Mouse (Mus musculus) CH12.LX (cell line): ENCODE results near the gene Phex. TPM values are rescaled to one million over a fixed set of nuclear protein-coding genes. Genes with fewer than 3 reads are reported as not detected.

Experiments used
- DNase-seq: peaks from one replicate; pipeline ENCODE4 v3.0.0-alpha.2; 2013; ENCODE audit errors: extremely low read depth
- H3K27ac ChIP-seq: 2 replicates; pipeline ENCODE4 v1.5.1; 2012; ENCODE audit warnings: low read depth, mild to moderate bottlenecking, control low read depth, moderate library complexity; ENCODE audit not compliant: insufficient read depth
- H3K27me3 ChIP-seq: replicated peaks from 2 replicates; pipeline ENCODE3; 2012; ENCODE audit warnings: inconsistent platforms
- H3K36me3 ChIP-seq, 2 experiments: replicated peaks in 1 of 2; 2 replicates each; pipeline versions ENCODE3 to v1.6.1; 2012; ENCODE audit warnings: inconsistent platforms in 1 of 2, low read length in 1 of 2, mild to moderate bottlenecking in 1 of 2, mixed read lengths in 1 of 2, moderate library complexity in 1 of 2; ENCODE audit not compliant: control insufficient read depth in 1 of 2, insufficient read depth in 1 of 2
- H3K4me1 ChIP-seq, 2 experiments: 2 replicates each; pipeline ENCODE4 v1.6.1; 2012; ENCODE audit warnings: inconsistent platforms in 1 of 2, moderate library complexity in 1 of 2; ENCODE audit not compliant: insufficient read depth in 2 of 2, control insufficient read depth in 1 of 2
- H3K4me2 ChIP-seq: 2 replicates; pipeline ENCODE4 v1.6.1; 2012; ENCODE audit warnings: low read depth, mild to moderate bottlenecking, control low read depth; ENCODE audit not compliant: poor library complexity, insufficient read depth, severe bottlenecking
- H3K4me3 ChIP-seq, 3 experiments: fragments of 150-350 bp in 1 of 3; sonication (generic) in 1 of 3; replicated peaks in 1 of 3; 2 replicates each; pipeline versions ENCODE3 to v1.5.1; 2011 to 2012; ENCODE audit warnings: low read depth in 2 of 3, low read length in 2 of 3, mild to moderate bottlenecking in 2 of 3, moderate library complexity in 2 of 3, control low read depth in 1 of 3, improper control_type of control experiment in 1 of 3, inconsistent platforms in 1 of 3, mixed read lengths in 1 of 3; ENCODE audit not compliant: poor library complexity in 1 of 3
- H3K79me2 ChIP-seq: replicated peaks from 2 replicates; pipeline ENCODE4 v1.6.1; 2012; ENCODE audit warnings: mild to moderate bottlenecking, moderate library complexity; ENCODE audit not compliant: control insufficient read depth, poor library complexity, insufficient read depth, severe bottlenecking; ENCODE audit errors: extremely low read depth
- H3K9ac ChIP-seq: 2 replicates; pipeline ENCODE4 v1.6.1; 2012; ENCODE audit warnings: low read depth, mild to moderate bottlenecking, control low read depth, moderate library complexity; ENCODE audit not compliant: insufficient read depth
- H3K9me3 ChIP-seq: replicated peaks from 2 replicates; pipeline ENCODE3; 2012; ENCODE audit warnings: low read length, inconsistent platforms, mixed read lengths
- CHD1 ChIP-seq: IDR thresholded peaks from 2 replicates; pipeline ENCODE4 v1.6.1; 2012; ENCODE audit warnings: low read depth, low read length, improper control_type of control experiment, inconsistent platforms
- CTCF ChIP-seq, 2 experiments: IDR thresholded peaks in 1 of 2; conservative IDR thresholded peaks in 1 of 2; 2 replicates each; pipeline ENCODE4 v1.5.1; 2011 to 2012; ENCODE audit warnings: low read depth in 2 of 2, low read length in 2 of 2, improper control_type of control experiment in 1 of 2, inconsistent platforms in 1 of 2, mild to moderate bottlenecking in 1 of 2, moderate library complexity in 1 of 2
- EP300 ChIP-seq: IDR thresholded peaks from 2 replicates; pipeline ENCODE4 v1.6.1; 2011; ENCODE audit warnings: low read length, improper control_type of control experiment
- HCFC1 ChIP-seq: IDR thresholded peaks from 2 replicates; pipeline ENCODE4 v1.6.1; 2012; ENCODE audit warnings: low read depth, mild to moderate bottlenecking, inconsistent platforms, low read length, improper control_type of control experiment
- JUND ChIP-seq: conservative IDR thresholded peaks from 2 replicates; pipeline ENCODE4 v1.6.1; 2011; ENCODE audit warnings: low read depth, low read length, improper control_type of control experiment
- KAT2A ChIP-seq: IDR thresholded peaks from 2 replicates; pipeline ENCODE4 v1.6.1; 2012; ENCODE audit warnings: low read length, improper control_type of control experiment, inconsistent platforms; ENCODE audit not compliant: insufficient replicate concordance
- MAX ChIP-seq: IDR thresholded peaks from 2 replicates; pipeline ENCODE4 v1.6.1; 2011; ENCODE audit warnings: low read length, improper control_type of control experiment
- MAZ ChIP-seq: IDR thresholded peaks from 2 replicates; pipeline ENCODE4 v1.6.1; 2012; ENCODE audit warnings: low read depth, mild to moderate bottlenecking, inconsistent platforms, low read length, improper control_type of control experiment, moderate library complexity
- MXI1 ChIP-seq: IDR thresholded peaks from 2 replicates; pipeline ENCODE4 v1.6.1; 2011; ENCODE audit warnings: mild to moderate bottlenecking, low read depth, low read length, improper control_type of control experiment
- NELFE ChIP-seq: IDR thresholded peaks from 2 replicates; pipeline ENCODE4 v1.6.1; 2011; ENCODE audit warnings: low read depth, low read length, improper control_type of control experiment
- NRF1 ChIP-seq: IDR thresholded peaks from 2 replicates; pipeline ENCODE4 v1.6.1; 2014; ENCODE audit warnings: low read depth, mild to moderate bottlenecking, inconsistent platforms, low read length, improper control_type of control experiment, moderate library complexity
- PAX5 ChIP-seq: IDR thresholded peaks from 2 replicates; pipeline ENCODE4 v1.6.1; 2012; ENCODE audit warnings: low read length, inconsistent platforms, mixed read lengths
- POLR2A ChIP-seq: IDR thresholded peaks from 2 replicates; pipeline ENCODE4 v1.6.1; 2011; ENCODE audit warnings: low read depth, mild to moderate bottlenecking, improper control_type of control experiment, low read length
- POLR2AphosphoS2 ChIP-seq: IDR thresholded peaks from 2 replicates; pipeline ENCODE4 v1.6.1; 2011; ENCODE audit warnings: low read depth, low read length, improper control_type of control experiment
- RAD21 ChIP-seq: IDR thresholded peaks from 2 replicates; pipeline ENCODE4 v1.6.1; 2011; ENCODE audit warnings: low read depth, mild to moderate bottlenecking, low read length, improper control_type of control experiment, moderate library complexity
- RCOR1 ChIP-seq: conservative IDR thresholded peaks from 2 replicates; pipeline ENCODE4 v1.6.1; 2012; ENCODE audit warnings: low read depth, mild to moderate bottlenecking, inconsistent platforms, low read length, improper control_type of control experiment
- SMC3 ChIP-seq: IDR thresholded peaks from 2 replicates; pipeline ENCODE4 v1.6.1; 2011; ENCODE audit warnings: low read depth, low read length, improper control_type of control experiment
- TBP ChIP-seq: conservative IDR thresholded peaks from 2 replicates; pipeline ENCODE4 v1.6.1; 2011; ENCODE audit warnings: low read depth, low read length, improper control_type of control experiment
- TCF12 ChIP-seq: IDR thresholded peaks from 2 replicates; pipeline ENCODE4 v1.6.1; 2014; ENCODE audit warnings: low read depth, mild to moderate bottlenecking, inconsistent platforms, low read length, improper control_type of control experiment
- UBTF ChIP-seq: IDR thresholded peaks from 2 replicates; pipeline ENCODE4 v1.6.1; 2012; ENCODE audit warnings: low read depth, mild to moderate bottlenecking, inconsistent platforms, low read length, improper control_type of control experiment, moderate library complexity
- USF1 ChIP-seq: IDR thresholded peaks from 2 replicates; pipeline ENCODE4 v1.6.1; 2014; ENCODE audit warnings: low read depth, mild to moderate bottlenecking, inconsistent platforms, low read length, improper control_type of control experiment
- USF2 ChIP-seq: conservative IDR thresholded peaks from 2 replicates; pipeline ENCODE4 v1.6.1; 2011; ENCODE audit warnings: low read depth, low read length, improper control_type of control experiment
- ZKSCAN1 ChIP-seq: IDR thresholded peaks from 2 replicates; pipeline ENCODE4 v1.6.1; 2012; ENCODE audit warnings: low read depth, inconsistent platforms, low read length, improper control_type of control experiment, borderline replicate concordance
- ZMIZ1 ChIP-seq: IDR thresholded peaks from 2 replicates; pipeline ENCODE4 v1.6.1; 2012; ENCODE audit warnings: low read depth, mild to moderate bottlenecking, inconsistent platforms, low read length, improper control_type of control experiment
- dilution Hi-C: fragments of 300-500 bp; cut with MboI; formaldehyde crosslinking; loops from 2 replicates; pipeline ENCODE4 v1.14.3; 2020; ENCODE audit warnings: low sequenced_read_pairs; ENCODE audit not compliant: extremely low pct_unique_long_range_greater_than_20kb, extremely low pct_ligation_motif_present
- in situ Hi-C: fragments of 300-500 bp; cut with MboI; formaldehyde crosslinking; loops from 3 replicates; pipeline ENCODE4 v1.14.3; 2019; ENCODE audit warnings: low sequenced_read_pairs, low pct_ligation_motif_present, low pct_unique_long_range_greater_than_20kb, mixed read lengths
- polyA plus RNA-seq: library from polyadenylated mRNA; unstranded; fragments of >175 nt; gene quantifications from 2 replicates; pipeline ENCODE4 v1.2.1, GENCODE M21; 2012; ENCODE audit warnings: low read depth; ENCODE audit not compliant: insufficient read length
- total RNA-seq, 2 experiments: library from RNA; depleted of rRNA; stranded (reverse); fragments of 300-350 nt in 1 of 2; fragments of >200 nt in 1 of 2; gene quantifications; 2 replicates each; pipeline ENCODE4 v1.2.3; 2012 to 2014

Phex gene
- total and polyA plus RNA-seq, 3 experiments = 0.07 to 0.17 (median 0.09) TPM

GRCm38 (mm10) chrX:157387025-157387424, 28.1 kb downstream of the Phex start:
- in situ Hi-C loops = no loop called here
- H3K9ac ChIP-seq = no peak overlapping the region
- no peaks in the 10 kb centered on the region for H3K27me3 ChIP-seq
- H3K36me3 ChIP-seq = no peaks in the 10 kb centered on the region
- no peaks in the 10 kb centered on the region for H3K79me2 ChIP-seq
- DNase-seq = no peak
- dilution Hi-C loops = no loop called here
- H3K27ac ChIP-seq = no peak overlapping the region
- H3K4me2 ChIP-seq = no peak overlapping the region
- H3K4me3 ChIP-seq = no peak overlapping the region
- H3K9me3 ChIP-seq = no peaks in the 10 kb centered on the region
- H3K4me1 ChIP-seq = peaks cover 0 to 5% of the 10 kb centered on the region in 2 experiments; a peak in 1 of 4 replicates
- no peak for TF ChIP-seq CTCF (conservative IDR thresholded peaks at IDR 0.05 in 1 of 2, IDR thresholded peaks at IDR 0.05 in 1 of 2; ENCODE audit: low read depth in 2 of 2, low read length in 2 of 2)
- TF ChIP-seq PAX5 = no peak
- TF ChIP-seq USF2 = no peak
- TF ChIP-seq ZMIZ1 = no peak
- no peak for TF ChIP-seq USF1
- TF ChIP-seq KAT2A = no peak
- TF ChIP-seq NRF1 = no peak
- no peak for TF ChIP-seq RAD21
- no peak for TF ChIP-seq POLR2AphosphoS2

- no peaks in the 10 kb centered on the region for H3K9me3 ChIP-seq
- peak; percentile 31 for TF ChIP-seq SMC3
- no peak for TF ChIP-seq MAZ
- TF ChIP-seq RAD21 = peak; percentile 39
- TF ChIP-seq KAT2A = no peak
- no peak for TF ChIP-seq JUND
- no peak for TF ChIP-seq POLR2A
- TF ChIP-seq UBTF = no peak
- no peak for TF ChIP-seq CHD1
- no peak for TF ChIP-seq POLR2AphosphoS2
- no peak for TF ChIP-seq EP300
- no peak for TF ChIP-seq ZKSCAN1
- TF ChIP-seq MAX = no peak
- TF ChIP-seq HCFC1 = no peak
- TF ChIP-seq CTCF (conservative IDR thresholded peaks at IDR 0.05 in 1 of 2, IDR thresholded peaks at IDR 0.05 in 1 of 2; ENCODE audit: low read depth in 2 of 2, low read length in 2 of 2) = peak in 1 of 2 experiments; percentile 46; a peak in 2 of 4 replicates
- TF ChIP-seq NELFE = no peak
- TF ChIP-seq MXI1 = no peak
- no peak for TF ChIP-seq RCOR1
- no peak for TF ChIP-seq TCF12
- TF ChIP-seq TBP = no peak
- no peak for TF ChIP-seq ZMIZ1
- no peaks in the 10 kb centered on the region for H3K27me3 ChIP-seq
- no peak overlapping the region for H3K4me2 ChIP-seq
- dilution Hi-C loops (no loop called here), in situ Hi-C loops (no loop called here)
- no peaks in the 10 kb centered on the region for H3K79me2 ChIP-seq
- H3K4me1 ChIP-seq = no peaks in the 10 kb centered on the region
- H3K36me3 ChIP-seq = no peaks in the 10 kb centered on the region
- H3K4me3 ChIP-seq = no peak overlapping the region
- H3K27ac ChIP-seq = no peak overlapping the region
- no peak overlapping the region for H3K9ac ChIP-seq
- DNase-seq = no peak
These were observed 36.3 kb downstream of the Phex start for GRCm38 (mm10) chrX:157378822-157379221.
